Mouse (Mus musculus) ES-Bruce4 (cell line): ENCODE measurements around the gene Scamp1.

Experiments used
- CTCF ChIP-seq: IDR thresholded peaks from one replicate; pipeline ENCODE4 v1.8.1; 2011; ENCODE audit warnings: low read depth, low read length
- POLR2A ChIP-seq: IDR thresholded peaks from one replicate; pipeline ENCODE4 v1.8.1; 2011; ENCODE audit warnings: low read length; ENCODE audit not compliant: insufficient read depth

GRCm38 (mm10) chr13:94173633-94174576 is 111.8 kb downstream of the Scamp1 start:
- TF ChIP-seq CTCF (no peak), POLR2A (no peak)
